Mouse (Mus musculus): ENCODE results near the gene Ap3b2.
A peak's percentile ranks its signal among the peaks of the same experiment; 100 is the strongest.
"Not testable (repeated sequence)": the region's sequence is repeated elsewhere in the genome, so short reads cannot be mapped to it uniquely, and the experiment has no call there.

Gene Ap3b2

DNA sequence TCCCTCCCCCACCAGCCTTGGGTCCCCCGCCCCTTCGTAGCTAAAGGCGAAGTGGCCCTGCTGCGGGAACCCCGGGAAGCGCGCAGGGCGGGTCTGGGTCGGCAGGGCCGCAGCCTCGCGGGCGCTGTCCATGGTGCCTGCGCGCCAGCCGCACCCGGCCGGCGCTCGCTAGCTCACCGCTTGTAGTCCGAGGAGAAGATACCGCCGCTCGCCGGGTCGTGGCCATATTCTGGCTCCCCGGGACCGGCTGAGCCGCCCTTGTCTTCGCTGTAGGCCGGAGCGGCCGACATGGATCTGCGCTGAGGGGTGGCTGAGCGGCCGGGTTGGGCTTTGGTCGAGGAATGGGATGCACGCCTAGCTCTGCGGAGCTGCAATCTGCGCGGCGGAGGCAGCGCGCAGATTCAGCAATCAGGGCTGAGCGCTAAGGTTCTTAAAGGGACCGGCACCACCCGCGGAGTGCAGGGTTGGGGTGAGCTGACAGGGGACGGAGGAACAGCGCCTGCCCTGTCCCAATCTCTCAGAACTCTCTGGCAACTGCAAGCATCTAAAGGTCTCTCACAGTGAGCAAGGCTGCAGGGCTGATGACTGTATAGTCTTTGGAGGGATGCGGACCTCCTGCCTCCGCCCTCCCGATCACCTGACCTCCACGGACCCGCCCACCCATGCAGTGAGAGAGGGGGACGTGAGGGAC lies at the start of gene Ap3b2:
Gene Ap3b2, minus strand, starts transcription at position 595 of the 691 bp plus-strand sequence.
- DNase-seq, result peak; percentile 56 to 78

DNA sequence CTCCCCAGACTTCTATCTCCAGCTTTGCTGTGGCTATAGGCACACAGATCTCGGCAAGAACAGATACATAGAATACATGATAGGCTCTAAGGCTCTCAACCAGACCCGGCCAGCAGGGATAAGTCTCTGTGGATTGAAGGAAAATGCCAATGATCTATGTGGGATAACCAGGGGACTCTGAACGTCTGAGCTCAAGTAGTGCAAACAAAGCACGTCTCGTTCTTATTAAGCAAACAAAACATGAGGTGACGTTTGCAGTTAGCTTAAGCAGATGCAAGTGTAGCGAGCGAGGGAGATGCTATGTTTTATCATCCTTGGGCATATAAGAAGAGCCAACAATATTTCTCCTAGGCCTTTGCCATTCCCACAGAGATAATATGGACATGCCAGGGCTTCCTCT lies 49.2 kb upstream of the Ap3b2 start:
- DNase-seq, result no peak

GRCm38 (mm10) chr7:81541924-81542524 lies 48.3 kb upstream of the Ap3b2 start:
- peak; percentile 35 to 66 for DNase-seq

- no peak for DNase-seq
Measured at GRCm38 (mm10) chr7:81540999-81541398, 47.3 kb upstream of the Ap3b2 start.

DNA sequence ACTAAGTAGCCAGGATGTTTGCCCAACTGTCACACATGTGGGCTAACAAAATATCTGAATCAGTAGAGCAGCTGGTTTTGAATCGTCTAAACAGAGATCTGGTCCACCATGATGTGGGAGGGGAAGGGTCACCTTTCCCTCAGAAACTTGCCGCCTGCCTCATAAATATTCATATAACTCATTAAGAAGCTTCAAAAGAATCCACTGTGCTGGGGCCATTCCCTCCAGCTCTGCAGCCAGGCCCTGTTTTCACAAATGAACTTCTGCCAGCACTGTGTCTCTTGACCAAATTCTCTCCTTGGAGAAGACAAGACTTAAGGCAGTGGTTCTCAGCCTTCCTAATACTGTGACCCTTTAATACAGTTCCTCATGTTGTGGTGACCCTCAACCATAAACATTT lies 45.8 kb upstream of the Ap3b2 start:
- no peak for DNase-seq

DNA sequence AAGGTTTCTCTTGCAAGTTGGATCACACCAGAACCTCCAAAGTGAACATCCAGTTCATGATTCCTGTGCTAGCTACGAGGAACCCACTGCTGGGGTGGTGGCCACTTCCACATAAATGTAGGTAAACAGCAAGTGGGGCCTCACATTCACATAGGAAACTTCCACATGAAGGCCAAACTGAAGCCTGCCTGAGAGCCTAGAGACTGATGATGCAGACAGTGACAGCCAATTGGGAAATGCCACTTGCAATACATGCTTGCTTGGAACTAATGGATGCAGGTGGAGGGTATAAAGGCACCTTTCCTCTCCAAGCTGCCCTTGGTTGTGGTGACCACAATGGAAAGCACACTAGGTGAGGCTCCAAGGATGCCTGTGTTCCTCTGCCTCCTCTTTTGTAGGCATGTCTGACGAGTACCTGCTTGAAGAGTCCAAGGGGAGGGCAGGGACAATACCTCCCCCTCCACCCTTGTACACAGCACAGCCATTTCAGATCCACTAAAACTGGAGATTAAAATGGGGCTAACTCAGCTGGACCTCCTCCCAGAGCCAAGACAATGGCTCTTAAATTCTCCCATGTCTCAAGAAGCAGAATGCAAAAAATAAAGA lies 44.4 kb upstream of the Ap3b2 start:
- DNase-seq, result peak in 1 of 2 experiments; percentile 7

DNA sequence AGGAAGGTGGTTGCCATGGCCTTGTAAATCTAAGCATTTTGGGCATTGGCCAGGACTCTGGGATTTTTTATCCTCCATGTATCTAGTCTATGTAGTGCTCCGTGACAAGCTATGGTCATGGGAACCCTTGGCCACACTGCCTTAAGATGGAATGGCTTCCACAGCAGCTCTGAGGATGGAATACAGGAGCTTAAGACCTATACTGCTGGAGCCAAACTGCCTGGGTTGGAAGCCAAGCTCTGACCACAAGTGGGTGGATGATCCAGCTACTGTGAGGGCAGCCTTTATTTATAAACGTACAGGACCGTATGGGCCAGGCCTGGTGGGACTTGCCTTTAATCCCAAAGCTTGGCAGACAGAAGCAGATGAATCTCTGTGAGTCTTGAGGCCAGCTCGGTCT lies 42.8 kb upstream of the Ap3b2 start:
- DNase-seq, result no peak

DNA sequence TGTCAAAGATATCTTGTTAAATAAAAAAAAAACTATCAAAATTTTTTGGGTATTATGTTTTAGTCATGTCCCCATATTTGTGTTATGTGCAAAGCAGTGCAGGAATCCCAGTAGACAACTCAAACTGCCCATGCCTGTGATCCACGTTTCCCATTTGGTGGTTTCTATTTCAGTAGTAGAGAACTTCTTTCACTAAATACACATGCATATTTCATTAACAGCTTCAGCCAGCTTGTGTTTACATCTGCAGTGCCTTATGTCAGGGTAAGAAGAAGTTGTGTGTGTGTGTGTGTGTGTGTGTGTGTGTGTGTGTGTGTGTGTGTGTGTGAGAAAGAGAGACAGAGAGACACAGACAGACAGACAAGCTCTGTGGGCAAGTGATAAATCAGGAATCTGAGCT lies 37.7 kb upstream of the Ap3b2 start:
- DNase-seq, result no peak

DNA sequence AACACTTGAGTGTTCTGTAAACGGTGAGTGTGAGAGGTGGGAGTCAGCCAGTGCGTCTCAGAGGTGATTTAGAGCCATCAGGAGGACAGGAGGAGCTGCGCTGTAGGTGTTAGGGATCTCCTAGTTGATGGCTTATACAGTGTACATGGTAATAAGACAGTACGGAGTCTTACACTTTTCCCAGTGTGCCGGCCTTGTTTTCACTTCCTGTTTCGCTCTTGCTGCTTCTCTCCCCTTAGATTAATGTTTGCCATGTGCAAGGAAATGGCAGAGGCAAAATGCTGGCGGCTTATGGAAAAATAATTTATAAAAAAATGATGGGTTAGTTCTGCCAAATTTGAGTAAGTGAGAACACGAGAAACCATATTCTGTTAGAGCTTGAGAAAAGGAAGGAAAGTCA lies 35.2 kb upstream of the Ap3b2 start:
- DNase-seq, result no peak

- no peak for DNase-seq
Measured at GRCm38 (mm10) chr7:81523663-81524017, 29.9 kb upstream of the Ap3b2 start.

DNA sequence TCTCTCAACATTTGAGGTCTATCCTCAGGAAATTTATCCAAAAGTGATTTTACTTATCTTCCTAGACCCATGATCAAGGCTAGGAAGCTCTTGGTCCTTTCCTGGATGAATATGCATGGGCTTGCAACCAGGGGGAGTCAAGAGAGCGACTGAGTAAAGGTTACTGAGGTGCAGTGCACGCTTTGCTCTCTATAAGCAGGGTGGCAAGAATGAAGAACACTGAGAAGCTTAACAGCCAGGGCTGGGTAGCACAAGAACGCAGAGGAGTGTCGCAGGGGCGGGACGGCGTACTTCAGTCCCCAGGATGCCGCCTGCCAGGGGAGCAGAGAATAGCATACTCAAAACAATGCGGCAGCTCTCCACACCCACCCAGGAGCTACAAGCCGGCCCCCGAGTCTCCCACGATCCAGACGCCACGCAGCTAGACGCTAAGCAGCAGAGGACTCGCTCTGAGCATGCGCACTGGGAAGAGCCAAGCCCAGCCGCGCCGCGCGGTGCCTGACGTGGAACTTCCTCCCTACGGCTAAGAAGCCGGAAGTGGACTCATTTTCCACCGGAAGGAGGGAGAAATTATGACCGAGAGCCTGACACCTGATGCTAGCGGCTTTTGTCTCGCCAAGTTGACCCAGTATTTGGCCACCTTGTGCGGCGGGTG lies 29.4 kb upstream of the Ap3b2 start:
- peak; percentile 89 to 93 for DNase-seq

DNA sequence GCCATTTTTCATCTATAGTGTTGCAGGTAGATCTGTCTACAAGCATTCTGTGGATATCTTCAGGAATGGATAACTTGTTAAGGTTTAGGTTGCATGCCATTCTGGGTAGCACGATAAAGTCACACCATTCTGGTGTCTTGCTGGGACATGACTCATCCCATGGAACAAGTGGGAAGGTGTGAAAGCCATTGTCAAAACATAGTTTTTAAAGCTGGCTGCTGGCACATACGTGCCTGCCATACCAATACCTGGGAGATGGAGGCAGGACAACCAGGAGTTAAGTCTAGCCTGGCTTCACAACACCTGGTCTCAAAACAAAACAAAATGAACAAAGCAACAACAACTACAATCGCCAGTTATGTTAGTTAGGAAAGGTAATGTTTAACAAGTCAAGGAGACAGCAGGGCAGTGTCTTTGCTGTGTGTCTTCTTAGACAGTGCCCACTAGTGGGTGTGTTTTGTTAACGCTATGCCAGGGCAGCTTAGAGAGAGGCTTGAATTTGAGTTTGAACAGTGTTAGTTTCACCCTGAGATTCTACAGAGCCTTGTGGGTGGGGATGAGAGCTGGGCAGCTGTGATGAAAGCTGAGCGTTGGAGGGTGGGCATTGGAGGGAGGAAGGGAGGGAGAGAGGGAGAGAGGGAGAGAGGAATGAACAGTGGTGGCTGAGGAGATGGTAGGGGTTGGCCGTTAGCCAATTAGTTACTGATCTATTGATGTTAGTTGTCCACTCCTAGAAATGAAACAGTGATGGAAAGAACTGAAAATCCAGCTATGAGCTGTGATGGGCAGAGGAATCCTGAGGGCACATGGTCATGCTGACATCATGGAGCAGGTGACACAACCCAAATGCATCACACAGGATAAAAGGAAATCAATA lies 22.7 kb upstream of the Ap3b2 start:
- DNase-seq, result peak in 1 of 2 experiments; percentile 18

GRCm38 (mm10) chr7:81514906-81515590 lies 21.3 kb upstream of the Ap3b2 start:
- peak; percentile 14 to 59 for DNase-seq

DNA sequence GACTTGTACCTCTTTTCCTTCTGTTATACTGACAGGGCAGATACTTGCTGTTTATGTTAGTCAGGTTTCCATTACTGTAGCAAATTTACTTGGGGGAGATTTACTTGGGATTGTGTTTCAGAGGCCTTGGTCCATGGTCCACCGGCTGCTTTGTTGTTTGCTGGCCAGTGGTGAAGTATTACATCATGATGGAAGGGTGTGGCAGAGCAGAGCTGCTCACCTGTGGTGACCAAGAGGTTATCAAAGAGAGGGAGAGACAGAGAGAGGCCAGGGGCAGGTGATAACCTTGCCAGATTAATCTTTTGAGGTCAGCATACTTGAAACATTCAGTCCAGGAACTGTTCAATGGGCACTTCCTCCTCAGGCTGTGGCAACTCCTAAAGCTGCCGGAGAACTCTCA lies 7.3 kb upstream of the Ap3b2 start:
- DNase-seq, result no peak

DNA sequence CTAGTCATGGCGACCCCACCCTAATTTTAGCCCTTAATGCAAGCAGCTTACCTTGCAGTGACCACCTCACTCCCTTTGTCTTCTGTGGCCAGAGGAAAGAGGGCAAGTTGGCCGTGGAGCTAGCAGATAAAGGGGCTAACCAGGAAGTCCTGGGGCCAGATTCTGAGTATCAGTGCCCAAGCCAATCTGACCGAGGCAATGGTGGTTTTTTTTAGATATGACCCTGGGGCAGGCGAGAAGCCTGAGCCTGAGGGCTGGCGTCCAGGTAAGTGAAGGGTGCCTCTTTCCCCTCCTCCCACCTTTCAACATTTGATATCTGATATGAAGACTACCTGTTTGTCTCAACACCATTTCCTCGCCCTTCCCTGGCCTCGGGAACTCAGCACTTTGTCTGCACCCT lies 4.5 kb upstream of the Ap3b2 start, which contains the start of gene BC048679:
Gene BC048679, minus strand, starts transcription at position 101 of the 400 bp plus-strand sequence.
- no peak for DNase-seq

GRCm38 (mm10) chr7:81497171-81497570 lies 3.4 kb upstream of the Ap3b2 start:
- no peak for DNase-seq

DNA sequence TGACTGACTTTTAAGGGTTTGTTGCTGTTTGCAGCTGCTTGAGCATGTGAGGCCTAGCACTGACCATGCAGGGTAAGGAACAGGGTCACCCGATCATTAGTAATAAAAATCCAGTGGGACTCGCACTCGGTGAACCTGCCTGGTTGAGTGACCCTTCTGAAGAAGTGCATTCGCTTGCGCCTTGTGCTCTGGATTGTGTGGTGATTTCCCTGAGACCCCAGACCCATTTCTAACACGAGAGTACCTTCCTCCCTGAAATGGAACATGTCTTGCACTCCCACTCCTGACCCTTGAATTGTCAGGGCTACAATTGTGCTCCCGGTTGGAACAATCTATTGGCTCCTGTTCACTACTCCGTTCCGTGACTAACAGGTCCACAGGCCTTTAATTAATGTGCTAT lies 1.1 kb downstream of the Ap3b2 start:
- no peak for DNase-seq

DNA sequence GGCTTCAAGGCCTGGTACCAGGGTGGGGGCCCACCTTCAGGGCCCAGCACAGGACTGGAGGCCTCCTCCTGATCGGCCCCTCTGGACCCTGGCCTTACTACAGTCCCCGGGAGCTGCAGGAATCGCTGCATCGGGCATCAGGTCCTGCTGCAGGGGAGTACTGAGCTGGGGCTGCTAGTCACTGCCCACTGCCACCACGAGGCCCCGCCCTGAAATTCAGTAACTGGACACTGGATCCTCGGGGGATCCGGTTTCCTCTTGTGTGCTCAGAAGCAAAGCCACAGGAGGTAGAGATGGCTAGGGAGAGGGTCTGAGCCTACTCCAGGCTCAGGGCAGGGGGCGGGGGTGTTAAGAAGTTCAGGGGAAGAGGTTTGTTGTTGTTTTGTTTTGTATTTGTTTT lies 4.1 kb downstream of the Ap3b2 start:
- no peak for DNase-seq

- DNase-seq, result no peak
Measured at GRCm38 (mm10) chr7:81480800-81481199, 12.9 kb downstream of the Ap3b2 start.

DNA sequence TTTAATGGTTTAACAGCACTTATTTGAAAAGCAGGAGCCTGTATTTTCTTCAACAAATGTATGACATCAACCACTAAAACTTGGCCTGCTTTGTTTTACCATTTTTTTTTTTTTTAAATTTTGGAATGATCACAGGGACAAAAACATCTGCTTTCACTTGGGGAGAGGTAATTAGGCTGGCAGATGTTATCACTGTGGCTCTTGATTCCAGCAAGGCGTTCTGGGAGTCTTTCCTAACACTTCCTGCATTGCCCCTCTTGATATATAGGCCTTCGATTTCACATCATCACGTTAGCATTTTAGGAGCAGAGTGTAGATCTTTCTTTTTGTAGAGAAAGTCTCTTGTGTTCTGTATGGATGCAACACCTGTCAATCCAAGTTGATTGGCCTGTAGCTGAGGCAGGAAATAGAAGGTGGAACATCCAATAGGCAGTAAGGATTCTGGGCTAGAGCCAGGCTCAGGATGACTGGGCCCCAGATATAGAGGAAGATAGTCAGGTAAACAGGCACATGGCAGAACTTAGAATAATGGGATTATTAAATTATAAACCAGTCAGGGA lies 14.1 kb downstream of the Ap3b2 start:
- DNase-seq, result no peak

DNA sequence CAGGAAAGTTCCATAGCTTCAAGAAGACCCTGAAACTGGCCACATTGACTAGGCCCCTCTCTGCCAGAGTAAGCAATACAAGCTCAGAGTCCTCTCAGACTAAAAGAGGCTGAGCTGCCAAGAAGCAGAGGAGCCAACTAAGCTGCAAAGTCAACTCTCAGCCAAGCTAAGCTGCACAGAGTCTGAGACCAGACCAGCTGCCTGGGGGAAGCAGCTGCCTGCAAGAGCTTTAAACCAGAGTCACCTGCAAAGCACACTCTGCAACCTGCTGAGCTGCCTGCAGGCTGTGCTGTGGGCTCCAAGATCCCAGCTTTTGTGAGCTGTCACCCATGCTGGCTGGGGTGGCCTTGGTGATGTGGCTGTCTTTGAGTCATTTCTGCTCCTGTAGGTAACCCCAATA lies 15.5 kb downstream of the Ap3b2 start:
- not testable (repeated sequence) for DNase-seq

DNA sequence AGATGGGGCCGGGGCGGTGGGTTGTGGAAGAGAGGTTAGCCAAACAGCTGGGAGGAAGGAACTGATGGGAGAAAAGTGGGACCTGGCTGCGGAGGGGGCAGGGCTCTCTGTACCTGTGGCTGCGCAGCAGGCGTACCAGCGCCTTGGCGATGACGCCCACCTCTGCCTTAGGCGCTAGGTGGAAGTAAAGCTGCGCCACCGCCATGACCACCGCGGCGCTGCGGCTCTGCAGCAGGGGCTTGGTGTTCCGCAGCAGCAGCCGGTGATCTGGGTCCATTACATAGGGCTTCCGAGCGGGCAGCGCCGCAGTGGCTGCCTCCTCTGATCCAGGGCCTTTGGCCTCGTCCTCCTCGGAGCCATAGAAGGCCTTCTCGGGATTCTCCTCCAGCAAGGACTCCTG lies 16.9 kb downstream of the Ap3b2 start:
- DNase-seq, result no peak

Measured in kidney, postnatal 25 days (tissue).